Mouse (Mus musculus): ENCODE results near the gene Nubp2. TPM values are rescaled to one million over a fixed set of nuclear protein-coding genes. Genes with fewer than 3 reads are reported as not detected.

The Nubp2 gene
- polyA plus RNA-seq, 1 experiment from 2014 or later: 63.9 TPM

- no peaks in the 10 kb centered on the region for H3K9me3 ChIP-seq (replicated peaks; ENCODE audit: control insufficient read depth, low read length)
- ATAC-seq (replicated peaks; ENCODE audit: insufficient number of reproducible peaks, low FRiP score, low TSS enrichment, low read depth) (no peak), DNase-seq (ENCODE audit: low spot score) (no peak)
- no peaks in the 10 kb centered on the region; the same call in 1 of the 2 replicates for H3K36me3 ChIP-seq (replicated peaks; ENCODE audit: control insufficient read depth, insufficient read depth, low read depth, low read length)
- no peaks in the 10 kb centered on the region for H3K27me3 ChIP-seq (ENCODE audit: control insufficient read depth, insufficient read depth, low read length)
- H3K4me1 ChIP-seq (ENCODE audit: control insufficient read depth, insufficient read depth, low read length): peaks cover 7% of the 10 kb centered on the region
- H3K27ac ChIP-seq (replicated peaks; ENCODE audit: low read depth, low read length): no peak overlapping the region
- H3K4me3 ChIP-seq (ENCODE audit: low read depth, low read length): no peak overlapping the region
- H3K9ac ChIP-seq (replicated peaks; ENCODE audit: low read length): no peak overlapping the region
- WGBS: 86% methylated on average over 13 of the region's 13 CpGs
- no peak overlapping the region for H3K4me2 ChIP-seq (ENCODE audit: low read depth, low read length)
Observed at GRCm38 (mm10) chr17:24891321-24891720, 5.2 kb upstream of the Nubp2 start.

- Histone ChIP-seq H3K27ac (replicated peaks; ENCODE audit: low read depth, low read length) (no peak overlapping the region), H3K4me3 (ENCODE audit: low read depth, low read length) (no peak overlapping the region), H3K27me3 (ENCODE audit: control insufficient read depth, insufficient read depth, low read length) (no peaks in the 10 kb centered on the region), H3K4me2 (ENCODE audit: low read depth, low read length) (no peak overlapping the region), H3K9me3 (replicated peaks; ENCODE audit: control insufficient read depth, low read length) (no peaks in the 10 kb centered on the region), H3K36me3 (replicated peaks; ENCODE audit: control insufficient read depth, insufficient read depth, low read depth, low read length) (no peaks in the 10 kb centered on the region; the same call in 1 of the 2 replicates), H3K9ac (replicated peaks; ENCODE audit: low read length) (no peak overlapping the region), H3K4me1 (ENCODE audit: control insufficient read depth, insufficient read depth, low read length) (peaks cover 4% of the 10 kb centered on the region)
- WGBS: 88% methylated on average over 19 of the region's 19 CpGs
- no peak for DNase-seq (ENCODE audit: low spot score)
- ATAC-seq (replicated peaks; ENCODE audit: insufficient number of reproducible peaks, low FRiP score, low TSS enrichment, low read depth): no peak
Observed at GRCm38 (mm10) chr17:24890151-24891092, 4.3 kb upstream of the Nubp2 start.

DNA sequence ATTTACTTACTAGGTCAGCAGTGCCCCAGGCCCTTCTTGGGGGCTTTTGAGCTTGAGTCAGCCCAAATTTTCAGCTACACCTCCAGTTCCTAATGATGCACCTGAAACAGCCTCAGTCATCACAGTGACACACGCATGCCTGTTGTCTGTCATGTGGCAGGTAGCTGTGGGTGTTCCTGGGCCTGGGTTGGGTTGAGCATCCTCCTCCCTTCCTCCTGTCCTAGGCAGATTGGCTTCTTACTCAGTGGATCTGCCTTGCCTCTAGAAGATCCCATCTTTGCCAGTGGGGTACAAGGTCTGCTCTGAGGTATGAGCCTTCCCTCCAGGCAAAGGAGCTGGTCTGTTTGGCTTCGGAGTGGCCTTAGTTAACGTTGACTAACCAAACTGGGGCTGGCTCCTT is 2.7 kb upstream of the Nubp2 start:
- Histone ChIP-seq H3K4me3 (ENCODE audit: low read depth, low read length) (no peak overlapping the region), H3K27me3 (ENCODE audit: control insufficient read depth, insufficient read depth, low read length) (no peaks in the 10 kb centered on the region), H3K4me1 (ENCODE audit: control insufficient read depth, insufficient read depth, low read length) (no peaks in the 10 kb centered on the region; the same call in none of the 2 replicates), H3K36me3 (replicated peaks; ENCODE audit: control insufficient read depth, insufficient read depth, low read depth, low read length) (no peaks in the 10 kb centered on the region; the same call in 1 of the 2 replicates), H3K9ac (replicated peaks; ENCODE audit: low read length) (no peak overlapping the region), H3K27ac (replicated peaks; ENCODE audit: low read depth, low read length) (no peak overlapping the region), H3K9me3 (replicated peaks; ENCODE audit: control insufficient read depth, low read length) (no peaks in the 10 kb centered on the region), H3K4me2 (ENCODE audit: low read depth, low read length) (no peak overlapping the region)
- ATAC-seq (replicated peaks; ENCODE audit: insufficient number of reproducible peaks, low FRiP score, low TSS enrichment, low read depth) (no peak), DNase-seq (ENCODE audit: low spot score) (no peak)
- WGBS: 93% methylated on average over 3 of the region's 3 CpGs

GRCm38 (mm10) chr17:24887291-24888080 is 1.3 kb upstream of the Nubp2 start:
- ATAC-seq (replicated peaks; ENCODE audit: insufficient number of reproducible peaks, low FRiP score, low TSS enrichment, low read depth): no peak
- Histone ChIP-seq H3K4me1 (ENCODE audit: control insufficient read depth, insufficient read depth, low read length) (no peaks in the 10 kb centered on the region; the same call in none of the 2 replicates), H3K27ac (replicated peaks; ENCODE audit: low read depth, low read length) (no peak overlapping the region), H3K36me3 (replicated peaks; ENCODE audit: control insufficient read depth, insufficient read depth, low read depth, low read length) (no peaks in the 10 kb centered on the region; the same call in 1 of the 2 replicates), H3K9ac (replicated peaks; ENCODE audit: low read length) (peak overlapping the region; percentile 78), H3K4me3 (ENCODE audit: low read depth, low read length) (peak overlapping the region; percentile 87), H3K4me2 (ENCODE audit: low read depth, low read length) (peak overlapping the region; percentile 87), H3K27me3 (ENCODE audit: control insufficient read depth, insufficient read depth, low read length) (no peaks in the 10 kb centered on the region), H3K9me3 (replicated peaks; ENCODE audit: control insufficient read depth, low read length) (no peaks in the 10 kb centered on the region)
- 67% methylated on average over 18 of the region's 18 CpGs for WGBS
- no peak for DNase-seq (ENCODE audit: low spot score)

DNA sequence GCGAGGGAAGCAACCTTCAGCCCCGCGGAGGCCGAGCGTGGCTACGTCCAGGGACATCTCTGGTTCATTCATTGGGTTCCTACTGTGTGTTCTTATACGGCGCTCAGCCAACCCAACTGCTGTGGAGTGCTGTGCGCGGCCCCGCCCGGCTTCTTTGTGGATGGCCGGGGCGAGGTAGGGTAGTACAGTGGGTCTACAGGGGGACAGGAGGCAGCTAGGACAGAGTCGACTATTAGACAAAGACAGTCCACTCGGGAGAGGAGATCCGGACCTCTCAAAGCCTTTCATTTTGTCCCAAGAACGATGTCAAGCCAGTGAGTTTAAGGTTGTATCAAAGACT is 753 bp upstream of the Nubp2 start:
- no peaks in the 10 kb centered on the region for H3K9me3 ChIP-seq (replicated peaks; ENCODE audit: control insufficient read depth, low read length)
- peak overlapping the region; percentile 87 for H3K4me2 ChIP-seq (ENCODE audit: low read depth, low read length)
- 0 out of 2 replicates have a peak overlapping the region, but pooled peaks have one; percentile 35 for H3K27ac ChIP-seq (replicated peaks; ENCODE audit: low read depth, low read length)
- no peaks in the 10 kb centered on the region; the same call in none of the 2 replicates for H3K4me1 ChIP-seq (ENCODE audit: control insufficient read depth, insufficient read depth, low read length)
- peak overlapping the region; percentile 78 for H3K9ac ChIP-seq (replicated peaks; ENCODE audit: low read length)
- H3K4me3 ChIP-seq (ENCODE audit: low read depth, low read length): peak overlapping the region; percentile 87
- ATAC-seq (replicated peaks; ENCODE audit: insufficient number of reproducible peaks, low FRiP score, low TSS enrichment, low read depth) (peak; percentile 19), DNase-seq (ENCODE audit: low spot score) (no peak)
- no peaks in the 10 kb centered on the region for H3K27me3 ChIP-seq (ENCODE audit: control insufficient read depth, insufficient read depth, low read length)
- H3K36me3 ChIP-seq (replicated peaks; ENCODE audit: control insufficient read depth, insufficient read depth, low read depth, low read length): no peaks in the 10 kb centered on the region; the same call in 1 of the 2 replicates
- under 1% methylated on average over 18 of the region's 18 CpGs for WGBS

- Histone ChIP-seq H3K4me1 (ENCODE audit: control insufficient read depth, insufficient read depth, low read length) (no peaks in the 10 kb centered on the region; the same call in none of the 2 replicates), H3K9ac (replicated peaks; ENCODE audit: low read length) (peak overlapping the region; percentile 59), H3K4me3 (ENCODE audit: low read depth, low read length) (peak overlapping the region; percentile 87), H3K4me2 (ENCODE audit: low read depth, low read length) (peak overlapping the region; percentile 83), H3K27ac (replicated peaks; ENCODE audit: low read depth, low read length) (no peak overlapping the region), H3K27me3 (ENCODE audit: control insufficient read depth, insufficient read depth, low read length) (no peaks in the 10 kb centered on the region), H3K36me3 (replicated peaks; ENCODE audit: control insufficient read depth, insufficient read depth, low read depth, low read length) (no peaks in the 10 kb centered on the region; the same call in 1 of the 2 replicates), H3K9me3 (replicated peaks; ENCODE audit: control insufficient read depth, low read length) (no peaks in the 10 kb centered on the region)
- no peak for DNase-seq (ENCODE audit: low spot score)
- no peak for ATAC-seq (replicated peaks; ENCODE audit: insufficient number of reproducible peaks, low FRiP score, low TSS enrichment, low read depth)
- WGBS: 24% methylated on average over 22 of the region's 22 CpGs
Observed at GRCm38 (mm10) chr17:24885356-24886133, 604 bp downstream of the Nubp2 start.

- H3K27ac ChIP-seq (replicated peaks; ENCODE audit: low read depth, low read length): no peak overlapping the region
- H3K9ac ChIP-seq (replicated peaks; ENCODE audit: low read length): no peak overlapping the region
- no peaks in the 10 kb centered on the region; the same call in 1 of the 2 replicates for H3K36me3 ChIP-seq (replicated peaks; ENCODE audit: control insufficient read depth, insufficient read depth, low read depth, low read length)
- no peak overlapping the region for H3K4me2 ChIP-seq (ENCODE audit: low read depth, low read length)
- no peaks in the 10 kb centered on the region for H3K9me3 ChIP-seq (replicated peaks; ENCODE audit: control insufficient read depth, low read length)
- 84% methylated on average over 6 of the region's 6 CpGs for WGBS
- ATAC-seq (replicated peaks; ENCODE audit: insufficient number of reproducible peaks, low FRiP score, low TSS enrichment, low read depth) (no peak), DNase-seq (ENCODE audit: low spot score) (no peak)
- no peak overlapping the region for H3K4me3 ChIP-seq (ENCODE audit: low read depth, low read length)
- H3K4me1 ChIP-seq (ENCODE audit: control insufficient read depth, insufficient read depth, low read length): no peaks in the 10 kb centered on the region; the same call in none of the 2 replicates
- no peaks in the 10 kb centered on the region for H3K27me3 ChIP-seq (ENCODE audit: control insufficient read depth, insufficient read depth, low read length)
Observed at GRCm38 (mm10) chr17:24884391-24884790, 1.8 kb downstream of the Nubp2 start.

Data from embryonic facial prominence, embryonic 11.5 days (tissue).